ENCODE assay signal across 23 mouse cellular contexts in the genomic region with DNA sequence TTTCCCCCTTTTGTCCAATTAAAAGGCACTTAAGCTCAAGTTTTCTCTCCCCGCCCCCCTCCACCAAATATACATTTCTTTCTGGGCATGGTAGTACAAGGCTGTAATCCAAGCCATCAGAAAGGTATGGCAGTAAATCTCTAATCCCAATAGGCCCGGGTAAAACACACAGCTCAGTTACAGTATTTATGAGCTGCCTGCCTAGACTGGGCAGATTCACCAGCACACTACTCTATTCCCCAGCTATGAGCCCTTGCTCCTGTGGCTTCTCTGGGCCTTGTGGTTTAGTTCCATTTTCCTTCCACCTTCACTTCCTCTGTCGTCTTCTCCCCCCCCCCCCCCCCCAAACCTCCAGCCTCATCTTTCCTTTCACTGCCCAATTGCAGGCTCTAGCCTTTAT.
A peak's percentile ranks its signal among the peaks of the same experiment; 100 is the strongest.
DNase-seq lines count a peak whose midpoint lies in the region; ATAC-seq and TF ChIP-seq lines count a peak whose summit lies in the region.
"Had no signal": no experiment of that assay in that cellular context is flagged by ENCODE, and none has a peak within 500 bp of the region (broad histone marks: within the 10 kb centered on the region; RNA-seq: fewer than 3 reads in every experiment).

No protein-coding gene starts in this region.

- H3K9ac ChIP-seq in limb, embryonic 13.5 days, result no peak overlapping the region
- H3K9ac ChIP-seq in MEL (ENCODE audit: control insufficient read depth, low read depth, low read length, poor library complexity, severe bottlenecking), result no peak overlapping the region
- no peak overlapping the region for H3K9ac ChIP-seq in embryonic facial prominence, embryonic 14.5 days (ENCODE audit: low read depth, low read length)
- no peak overlapping the region for H3K9ac ChIP-seq in hindbrain, postnatal 0 days (replicated peaks; ENCODE audit: low read length)
- no peak overlapping the region for H3K9ac ChIP-seq in forebrain, embryonic 11.5 days (ENCODE audit: low read length)
- H3K9ac ChIP-seq: embryonic facial prominence, embryonic 13.5 days; forebrain, embryonic 15.5 days; hindbrain, embryonic 12.5 days had no signal

- no peak for DNase-seq in limb, embryonic 10.5 days (ENCODE audit: low spot score)
- peak; percentile 42 for DNase-seq in MEL (ENCODE audit: low read depth, low spot score)
- peak; percentile 11 for DNase-seq in embryonic facial prominence, embryonic 14.5 days (ENCODE audit: low spot score)
- no peak for DNase-seq in hindbrain, postnatal 0 days (ENCODE audit: low spot score)
- DNase-seq in forebrain, embryonic 11.5 days (ENCODE audit: low spot score), result no peak
- DNase-seq: adrenal gland, postnatal 10 days; B cell, adult 2 months; cerebellum, adult 11 months; cerebellum, adult 8-10 months; gastrocnemius, postnatal 10 days; heart, postnatal 10 days; heart, postnatal 4 days had no signal

- no peak overlapping the region for H3K27ac ChIP-seq in limb, embryonic 13.5 days
- no peak overlapping the region for H3K27ac ChIP-seq in limb, embryonic 10.5 days
- no peak overlapping the region for H3K27ac ChIP-seq in MEL (ENCODE audit: control insufficient read depth, low read depth, low read length)
- no peak overlapping the region for H3K27ac ChIP-seq in embryonic facial prominence, embryonic 14.5 days (replicated peaks; ENCODE audit: low read depth, low read length)
- H3K27ac ChIP-seq in hindbrain, postnatal 0 days, result no peak overlapping the region
- no peak overlapping the region for H3K27ac ChIP-seq in forebrain, embryonic 11.5 days (ENCODE audit: low read depth, low read length)
- H3K27ac ChIP-seq: embryonic facial prominence, embryonic 13.5 days; forebrain, embryonic 10.5 days; forebrain, embryonic 15.5 days; heart, embryonic 10.5 days; hindbrain, embryonic 12.5 days had no signal

- no peaks in the 10 kb centered on the region for H3K9me3 ChIP-seq in limb, embryonic 13.5 days
- H3K9me3 ChIP-seq in limb, embryonic 10.5 days (replicated peaks), result no peaks in the 10 kb centered on the region
- no peaks in the 10 kb centered on the region for H3K9me3 ChIP-seq in MEL (replicated peaks; ENCODE audit: insufficient read depth, low read length)
- no peaks in the 10 kb centered on the region for H3K9me3 ChIP-seq in embryonic facial prominence, embryonic 14.5 days (ENCODE audit: control insufficient read depth, low read length)
- H3K9me3 ChIP-seq in hindbrain, postnatal 0 days (ENCODE audit: low read length), result no peaks in the 10 kb centered on the region
- no peaks in the 10 kb centered on the region for H3K9me3 ChIP-seq in forebrain, embryonic 11.5 days (ENCODE audit: control insufficient read depth, low read length)
- H3K9me3 ChIP-seq: embryonic facial prominence, embryonic 13.5 days; forebrain, embryonic 10.5 days; forebrain, embryonic 15.5 days; G1E; heart, embryonic 10.5 days; hindbrain, embryonic 12.5 days had no signal

- peaks cover 13% of the 10 kb centered on the region for H3K79me2 ChIP-seq in MEL (ENCODE audit: control insufficient read depth, insufficient read depth, low read length, poor library complexity)

- no peaks in the 10 kb centered on the region for H3K27me3 ChIP-seq in limb, embryonic 13.5 days
- H3K27me3 ChIP-seq in limb, embryonic 10.5 days (ENCODE audit: low read depth, poor library complexity, severe bottlenecking), result no peaks in the 10 kb centered on the region
- no peaks in the 10 kb centered on the region for H3K27me3 ChIP-seq in MEL (ENCODE audit: control insufficient read depth in 1 of 2, insufficient read depth in 2 of 2, low read length in 2 of 2)
- no peaks in the 10 kb centered on the region for H3K27me3 ChIP-seq in embryonic facial prominence, embryonic 14.5 days (replicated peaks; ENCODE audit: control insufficient read depth, insufficient read depth, low read length)
- no peaks in the 10 kb centered on the region for H3K27me3 ChIP-seq in hindbrain, postnatal 0 days (ENCODE audit: insufficient read depth, low read length)
- no peaks in the 10 kb centered on the region for H3K27me3 ChIP-seq in forebrain, embryonic 11.5 days (ENCODE audit: control insufficient read depth, insufficient read depth, low read length)
- H3K27me3 ChIP-seq: embryonic facial prominence, embryonic 13.5 days; forebrain, embryonic 15.5 days; hindbrain, embryonic 12.5 days had no signal

- no peak for TF ChIP-seq RAD21 in MEL (IDR thresholded peaks at IDR 0.05; ENCODE audit: low read depth, low read length)

- 0 out of 2 replicates have a peak, but pooled peaks have one; percentile 64 for ATAC-seq in limb, embryonic 13.5 days (ENCODE audit: low FRiP score, low read depth)
- 0 out of 2 replicates have a peak, but pooled peaks have one; percentile 53 for ATAC-seq in embryonic facial prominence, embryonic 14.5 days (ENCODE audit: low read depth)
- peak; percentile 57 for ATAC-seq in megakaryocyte, adult 5-6 weeks (ENCODE audit: poor library complexity, severe bottlenecking)
- no peak for ATAC-seq in hindbrain, postnatal 0 days
- ATAC-seq in forebrain, embryonic 11.5 days (replicated peaks; ENCODE audit: low FRiP score), result no peak
- ATAC-seq in erythroid progenitor cell, adult 5-6 weeks (replicated peaks; ENCODE audit: low FRiP score, poor library complexity, severe bottlenecking), result no peak
- ATAC-seq: CD4-positive, CD25-positive, alpha-beta regulatory T cell, adult 4 months; forebrain, embryonic 15.5 days; intestine, embryonic 16.5 days had no signal

- WGBS in limb, embryonic 13.5 days, result 34% methylated on average over 3 of the region's 3 CpGs
- 67% methylated on average over 3 of the region's 3 CpGs for WGBS in limb, embryonic 10.5 days
- WGBS in embryonic facial prominence, embryonic 14.5 days, result 65% methylated on average over 2 of the region's 3 CpGs
- 68% methylated on average over 3 of the region's 3 CpGs for WGBS in hindbrain, postnatal 0 days
- WGBS in forebrain, embryonic 11.5 days, result 87% methylated on average over 2 of the region's 3 CpGs

- H3K4me3 ChIP-seq in limb, embryonic 13.5 days, result no peak overlapping the region
- H3K4me3 ChIP-seq in limb, embryonic 10.5 days, result no peak overlapping the region
- no peak overlapping the region for H3K4me3 ChIP-seq in MEL (ENCODE audit: control insufficient read depth in 1 of 2, insufficient read depth in 1 of 2, low read depth in 2 of 2, low read length in 2 of 2)
- no peak overlapping the region for H3K4me3 ChIP-seq in embryonic facial prominence, embryonic 14.5 days (ENCODE audit: low read depth, low read length)
- no peak overlapping the region for H3K4me3 ChIP-seq in hindbrain, postnatal 0 days (ENCODE audit: low read length)
- H3K4me3 ChIP-seq in forebrain, embryonic 11.5 days (ENCODE audit: low read depth, low read length), result no peak overlapping the region
- H3K4me3 ChIP-seq: embryonic facial prominence, embryonic 13.5 days; forebrain, embryonic 10.5 days; forebrain, embryonic 15.5 days; heart, embryonic 10.5 days; hindbrain, embryonic 12.5 days had no signal

- TF ChIP-seq EP300 in MEL (IDR thresholded peaks at IDR 0.05; ENCODE audit: low read depth in 1 of 2, low read length in 2 of 2), result no peak

- H3K36me3 ChIP-seq in limb, embryonic 13.5 days, result no peaks in the 10 kb centered on the region; the same call in 1 of the 2 replicates
- H3K36me3 ChIP-seq in limb, embryonic 10.5 days, result peaks cover 11% of the 10 kb centered on the region; the same call in 1 of the 2 replicates
- H3K36me3 ChIP-seq in MEL (ENCODE audit: control insufficient read depth in 1 of 2, insufficient read depth in 2 of 2, low read length in 2 of 2), result peaks cover 28 to 46% of the 10 kb centered on the region in 2 experiments
- 0 out of 2 replicates have a peak, but pooled peaks cover 4% of the 10 kb centered on the region for H3K36me3 ChIP-seq in embryonic facial prominence, embryonic 14.5 days (ENCODE audit: control insufficient read depth, insufficient read depth, low read length)
- H3K36me3 ChIP-seq in hindbrain, postnatal 0 days (ENCODE audit: insufficient read depth, low read length), result no peaks in the 10 kb centered on the region
- no peaks in the 10 kb centered on the region for H3K36me3 ChIP-seq in forebrain, embryonic 11.5 days (ENCODE audit: control insufficient read depth, insufficient read depth, low read length)
- H3K36me3 ChIP-seq: forebrain, embryonic 10.5 days; forebrain, embryonic 15.5 days; heart, embryonic 10.5 days; hindbrain, embryonic 12.5 days had no signal

- no peak for TF ChIP-seq CTCF in MEL (IDR thresholded peaks at IDR 0.05 in 2 of 3, conservative IDR thresholded peaks at IDR 0.05 in 1 of 3; ENCODE audit: control insufficient read depth in 1 of 3, insufficient read depth in 1 of 3, low read depth in 2 of 3, low read length in 3 of 3, poor library complexity in 1 of 3, severe bottlenecking in 1 of 3)
- TF ChIP-seq CTCF in hindbrain, postnatal 0 days (IDR thresholded peaks at IDR 0.05; ENCODE audit: low read depth), result no peak

- H3K4me2 ChIP-seq in limb, embryonic 13.5 days (replicated peaks), result no peak overlapping the region
- H3K4me2 ChIP-seq in embryonic facial prominence, embryonic 14.5 days (ENCODE audit: low read depth, low read length), result no peak overlapping the region
- no peak overlapping the region for H3K4me2 ChIP-seq in hindbrain, postnatal 0 days (ENCODE audit: low read depth, low read length)
- H3K4me2 ChIP-seq in forebrain, embryonic 11.5 days (ENCODE audit: low read depth, low read length, severe bottlenecking), result no peak overlapping the region
- H3K4me2 ChIP-seq: embryonic facial prominence, embryonic 13.5 days; forebrain, embryonic 15.5 days; hindbrain, embryonic 12.5 days had no signal

- TF ChIP-seq POLR2A in MEL (IDR thresholded peaks at IDR 0.05; ENCODE audit: control insufficient read depth in 1 of 2, insufficient read depth in 1 of 2, low read depth in 1 of 2, low read length in 2 of 2, poor library complexity in 1 of 2), result no peak

- peaks cover 7% of the 10 kb centered on the region for H3K4me1 ChIP-seq in limb, embryonic 13.5 days
- peaks cover 6% of the 10 kb centered on the region; the same call in 1 of the 2 replicates for H3K4me1 ChIP-seq in limb, embryonic 10.5 days
- H3K4me1 ChIP-seq in MEL (ENCODE audit: control insufficient read depth in 1 of 2, insufficient read depth in 2 of 2, low read length in 2 of 2), result peaks cover 27 to 35% of the 10 kb centered on the region in 2 experiments
- no peaks in the 10 kb centered on the region for H3K4me1 ChIP-seq in embryonic facial prominence, embryonic 14.5 days (ENCODE audit: control insufficient read depth, insufficient read depth, low read length)
- no peaks in the 10 kb centered on the region for H3K4me1 ChIP-seq in hindbrain, postnatal 0 days (ENCODE audit: insufficient read depth, low read length)
- no peaks in the 10 kb centered on the region for H3K4me1 ChIP-seq in forebrain, embryonic 11.5 days (replicated peaks; ENCODE audit: control insufficient read depth, insufficient read depth, low read length)
- H3K4me1 ChIP-seq: forebrain, embryonic 10.5 days; hindbrain, embryonic 12.5 days had no signal

TF ChIP-seq in MEL, 35 proteins besides CTCF, POLR2A, EP300 and RAD21:
- no peak for TF ChIP-seq MAX (IDR thresholded peaks at IDR 0.05; ENCODE audit: low read length)
- TF ChIP-seq MYB (IDR thresholded peaks at IDR 0.05; ENCODE audit: low read depth, low read length), result no peak
- no peak for TF ChIP-seq SMC3 (IDR thresholded peaks at IDR 0.05; ENCODE audit: low read depth, low read length)
- TF ChIP-seq RCOR1 (IDR thresholded peaks at IDR 0.05; ENCODE audit: low read depth, low read length), result no peak

Comparison
In these comparisons a context has a peak if more than half of its experiments do, and no peak if none do; other contexts are left out.
1. ATAC-seq: peak in limb, embryonic 13.5 days (single experiment), embryonic facial prominence, embryonic 14.5 days (single experiment) and megakaryocyte, adult 5-6 weeks (single experiment); none in hindbrain, postnatal 0 days (single experiment), forebrain, embryonic 11.5 days (single experiment) and erythroid progenitor cell, adult 5-6 weeks (single experiment).
2. DNase-seq: peak in MEL (single experiment) and embryonic facial prominence, embryonic 14.5 days (single experiment); none in limb, embryonic 10.5 days (single experiment), hindbrain, postnatal 0 days (single experiment) and forebrain, embryonic 11.5 days (single experiment).